Mouse (Mus musculus) WW6 (cell line): ENCODE results near the gene Mvb12a.
A peak's percentile ranks its signal among the peaks of the same experiment; 100 is the strongest.

Experiments
- DNase-seq: peaks from one replicate; pipeline ENCODE4 v3.0.0-alpha.2; 2013; ENCODE audit warnings: low read depth, low spot score

Mvb12a gene

DNA sequence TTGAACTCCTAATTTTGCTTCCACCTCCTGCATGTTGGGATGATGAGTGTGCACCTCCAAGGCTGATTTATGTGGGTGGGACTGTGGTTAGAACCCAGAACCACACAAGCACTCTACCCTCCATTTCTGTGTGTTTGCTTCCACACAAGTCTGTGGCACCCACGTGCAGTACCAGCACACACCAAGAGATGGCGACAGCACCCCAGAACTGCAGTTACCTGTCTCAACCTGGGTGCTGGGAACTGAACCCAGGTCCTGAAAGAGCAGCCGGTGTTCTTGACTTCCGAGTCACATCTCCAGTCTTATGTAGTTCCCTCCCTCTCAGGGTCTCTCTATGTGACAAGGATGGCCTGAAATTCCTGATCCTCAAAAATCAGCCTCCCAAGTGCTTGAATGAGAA lies 21.3 kb downstream of the Mvb12a start:
- DNase-seq = no peak

DNA sequence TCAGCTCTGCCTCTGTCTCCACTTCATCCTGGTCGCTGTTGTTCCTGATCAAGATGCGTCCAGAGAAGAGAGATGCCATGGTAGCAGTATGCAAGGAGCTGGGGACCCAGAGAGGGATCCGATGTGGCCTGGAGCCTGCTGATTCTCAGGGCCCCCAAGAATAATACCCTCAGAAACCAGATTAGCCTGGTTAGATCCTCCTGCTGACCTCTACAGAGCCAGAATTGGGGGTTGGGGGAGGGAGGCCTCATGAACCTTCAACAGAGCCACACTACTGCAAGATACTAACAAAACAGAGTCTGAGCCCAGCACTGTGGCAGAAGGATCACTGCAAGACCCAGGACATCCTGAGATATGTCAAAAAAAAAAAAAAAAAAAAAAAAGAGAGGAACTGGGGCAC lies 23.8 kb downstream of the Mvb12a start, which contains the start of gene Nxnl1:
TSS of gene Nxnl1 (minus strand) at position 101 of the 400 bp plus-strand sequence.
- no peak for DNase-seq

DNA sequence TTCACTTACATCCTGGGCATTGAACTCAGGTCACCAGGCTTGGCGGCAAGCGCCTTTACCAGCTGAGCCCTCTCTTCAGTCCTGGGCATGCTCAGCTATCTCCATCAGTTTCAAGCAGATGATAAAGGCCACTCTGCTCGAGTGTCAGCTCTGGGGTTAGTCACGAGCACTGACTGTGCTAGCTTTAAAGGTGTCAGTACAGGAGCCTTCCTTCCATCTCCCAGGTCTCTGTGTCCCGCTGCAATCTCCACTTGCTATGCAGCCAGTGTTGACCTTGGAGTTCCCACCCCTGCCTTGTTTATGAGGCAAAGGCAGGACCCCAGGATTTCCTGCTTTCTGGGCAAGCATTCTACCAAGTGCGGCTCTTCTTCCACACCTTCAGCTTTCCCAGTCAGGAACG lies 24.9 kb downstream of the Mvb12a start:
- DNase-seq = no peak

DNA sequence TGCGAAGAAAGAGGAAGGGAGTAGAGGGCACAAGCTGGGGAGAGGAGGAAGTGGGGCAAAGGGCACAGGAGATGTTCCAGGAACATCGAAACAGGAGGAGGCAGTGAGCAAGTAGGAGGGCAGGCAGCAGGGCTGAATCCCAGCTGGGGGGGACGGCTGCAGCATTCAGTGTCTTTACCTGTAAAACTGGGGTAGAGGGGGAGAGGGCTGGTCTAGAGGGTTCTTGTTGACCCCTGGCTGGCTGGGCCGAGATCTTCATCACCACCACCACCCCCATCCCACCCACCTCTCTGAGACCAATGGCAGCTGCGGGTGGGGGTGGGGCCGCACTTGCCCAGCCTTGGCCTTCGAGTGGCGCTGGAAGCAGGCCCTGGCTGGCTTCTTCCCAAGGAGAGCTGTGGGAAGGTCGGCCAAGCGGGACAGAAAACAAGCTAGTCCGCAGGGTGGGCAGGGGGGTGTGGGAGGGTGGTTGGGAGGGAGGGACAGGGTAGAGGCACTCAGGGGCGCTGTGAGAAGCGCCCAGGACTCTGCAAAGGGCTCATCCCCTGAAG lies 25.7 kb downstream of the Mvb12a start, which contains the start of gene Slc27a1:
TSS of gene Slc27a1 (plus strand) at position 496 of the 551 bp plus-strand sequence.
- DNase-seq = no peak

DNA sequence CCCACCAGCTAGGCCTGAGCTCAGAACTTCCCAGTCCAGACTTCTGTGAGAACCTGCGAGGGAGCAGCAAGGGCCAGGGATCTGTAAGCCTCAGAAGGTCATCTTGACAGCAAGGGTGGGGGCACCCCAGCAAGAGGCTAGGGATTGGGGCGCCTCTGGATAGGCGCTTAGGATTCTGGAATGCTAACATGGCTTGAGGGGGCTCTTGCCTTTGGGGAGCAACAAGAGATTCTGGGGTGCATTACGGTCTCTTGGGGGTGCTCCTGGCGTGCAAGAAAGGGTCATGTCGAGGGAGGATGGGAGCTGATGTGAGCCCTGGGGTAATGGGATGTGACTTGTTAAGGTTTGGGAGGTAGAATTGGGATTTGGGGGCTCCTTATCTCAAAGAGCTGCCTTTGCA lies 26.2 kb downstream of the Mvb12a start:
- no peak for DNase-seq

DNA sequence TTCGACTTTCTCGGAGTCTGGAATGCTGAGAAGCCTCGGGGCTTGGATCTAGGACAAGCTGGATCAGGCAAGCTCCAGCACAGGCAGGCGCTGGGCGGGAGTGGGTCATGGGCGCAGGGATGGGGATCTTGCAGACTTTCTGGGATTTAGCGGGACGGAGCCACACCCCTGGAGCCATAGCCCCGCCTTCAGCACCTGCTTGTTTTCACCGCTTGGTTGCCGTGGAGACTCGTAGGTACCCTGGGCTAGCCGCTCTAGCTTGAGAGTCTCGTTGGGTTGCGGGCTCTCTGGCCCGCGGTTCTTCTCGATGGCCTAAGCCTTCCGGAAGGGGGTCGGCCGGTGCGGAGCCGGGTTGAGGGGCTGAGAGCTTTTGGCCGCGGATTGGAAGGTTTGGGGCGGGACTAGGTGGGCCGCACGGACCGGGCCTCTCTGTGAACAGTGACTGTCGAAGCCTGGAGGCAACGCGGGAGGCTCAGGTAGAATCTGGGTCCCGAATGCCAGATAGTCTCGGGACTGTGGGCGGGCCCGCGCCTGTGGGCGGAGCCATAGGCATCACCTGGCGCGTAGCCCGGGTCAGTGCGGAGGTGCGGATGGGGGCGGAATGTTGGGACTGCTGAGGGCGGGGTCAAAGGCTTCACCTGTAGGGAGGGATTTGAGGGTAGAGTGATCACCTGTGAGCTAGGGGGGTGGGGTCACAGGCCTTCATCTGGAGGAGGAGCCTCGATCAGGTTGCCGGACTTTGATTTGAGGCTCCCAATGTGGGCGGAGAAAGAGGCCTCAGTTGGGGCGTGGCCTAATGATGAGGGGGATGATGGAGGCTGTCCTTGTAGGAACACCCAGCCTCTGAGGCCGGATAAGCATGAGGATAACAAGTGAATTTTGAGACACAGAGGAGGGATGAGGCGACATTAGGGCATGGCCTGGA lies 26.9 kb downstream of the Mvb12a start:
- peak; percentile 99 for DNase-seq

DNA sequence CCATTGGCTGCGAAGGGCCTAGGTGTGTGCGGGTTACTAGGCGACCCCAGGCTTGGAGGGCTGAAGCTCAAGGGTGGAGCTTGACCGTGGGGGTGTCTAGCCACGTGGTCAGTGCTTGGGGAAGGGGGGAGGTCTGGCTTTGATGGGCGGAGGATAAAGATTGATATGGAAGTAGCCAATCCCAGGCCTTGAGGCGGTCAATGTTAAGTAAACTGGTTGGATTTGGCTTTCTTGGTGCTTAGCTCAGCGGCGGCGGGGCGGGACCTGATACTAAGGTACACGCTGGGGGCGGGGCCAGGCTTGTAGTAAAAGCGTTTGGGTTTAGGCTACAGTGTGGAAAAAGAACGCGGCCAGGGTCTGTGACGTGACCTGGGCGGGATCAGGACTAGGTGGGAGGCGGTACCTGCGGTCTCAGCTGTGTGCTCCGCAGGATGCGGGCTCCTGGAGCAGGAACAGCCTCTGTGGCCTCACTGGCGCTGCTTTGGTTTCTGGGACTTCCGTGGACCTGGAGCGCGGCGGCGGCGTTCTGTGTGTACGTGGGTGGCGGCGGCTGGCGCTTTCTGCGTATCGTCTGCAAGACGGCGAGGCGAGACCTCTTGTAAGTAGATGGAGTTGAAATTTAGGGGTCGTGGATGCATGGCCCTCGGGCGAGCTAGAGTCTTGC lies 27.7 kb downstream of the Mvb12a start:
- DNase-seq = peak; percentile 99

DNA sequence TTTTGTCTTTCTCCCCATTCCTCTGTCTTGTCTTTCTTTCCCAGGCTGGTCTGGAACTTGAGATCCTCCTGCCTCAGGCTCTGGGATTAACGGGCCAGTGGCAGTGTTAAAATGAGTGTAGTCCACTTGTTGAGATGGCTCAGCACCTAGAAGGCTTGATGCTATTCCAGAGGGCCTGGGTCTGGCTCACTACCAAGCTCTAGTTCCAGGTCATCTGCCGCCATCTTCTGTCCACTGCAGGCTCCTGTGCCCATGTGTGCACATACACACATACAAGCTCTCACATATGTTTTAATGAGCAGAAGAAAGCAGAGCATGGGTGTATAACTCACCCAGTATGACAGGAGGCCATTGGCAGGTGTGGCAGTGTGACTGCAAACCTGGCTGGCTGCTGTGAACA lies 29.4 kb downstream of the Mvb12a start:
- DNase-seq = no peak

DNA sequence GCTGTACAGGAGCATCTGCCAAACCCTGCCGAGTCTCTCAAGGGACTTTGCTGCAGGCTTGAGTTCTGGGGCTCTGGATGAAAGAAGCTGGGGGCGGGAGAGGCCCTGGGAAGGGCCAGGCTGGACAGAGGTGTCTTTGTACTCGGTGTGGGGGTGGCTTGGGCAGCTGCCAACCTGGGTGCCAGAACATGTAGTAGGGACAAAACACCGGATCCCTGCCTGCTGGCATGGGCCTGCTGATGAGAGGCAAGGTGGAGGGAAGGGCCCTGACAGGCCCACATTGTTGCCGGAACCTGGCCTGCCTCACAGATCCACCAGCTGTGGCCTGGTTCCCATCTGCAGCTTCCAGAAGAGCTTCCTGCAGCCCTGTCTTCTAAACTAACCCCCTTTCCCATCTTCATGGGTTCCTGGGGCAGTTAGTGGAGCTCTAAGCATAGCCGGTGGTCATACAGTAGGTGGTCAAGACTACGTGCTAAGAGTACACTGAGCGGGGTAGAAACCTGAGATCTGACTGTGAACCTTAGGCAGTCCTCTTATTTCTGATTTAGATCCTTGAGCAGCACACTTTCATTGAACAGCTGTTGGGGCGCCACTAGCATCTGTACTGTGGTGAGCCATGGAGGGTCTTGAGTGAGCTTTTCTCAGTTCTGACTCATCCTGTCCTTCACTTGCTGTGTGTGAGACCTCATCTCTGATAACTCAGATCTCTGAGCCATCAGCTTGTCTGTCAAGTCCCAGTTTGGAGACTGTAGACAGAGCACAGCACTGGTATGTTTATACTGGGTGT lies 30.3 kb downstream of the Mvb12a start:
- no peak for DNase-seq

DNA sequence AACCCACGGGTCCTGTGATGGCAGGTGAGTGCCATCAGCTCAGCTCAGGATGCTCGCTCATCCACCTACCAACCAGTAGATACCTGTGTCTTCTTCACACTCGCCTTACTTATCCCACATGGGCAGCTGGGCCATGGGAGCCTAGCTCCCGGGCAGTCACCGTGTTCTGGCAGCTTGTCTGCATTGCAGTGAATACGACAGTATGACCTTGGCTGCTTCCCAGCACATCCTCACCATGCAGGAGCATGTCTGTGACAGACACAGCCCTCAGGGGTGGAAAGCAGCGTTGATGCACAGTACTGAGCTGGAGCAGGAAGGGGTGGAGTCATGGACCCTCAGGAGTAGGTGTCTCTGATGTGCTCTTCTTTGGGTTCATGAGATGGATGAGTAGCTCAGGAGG lies 31.7 kb downstream of the Mvb12a start:
- DNase-seq = no peak

DNA sequence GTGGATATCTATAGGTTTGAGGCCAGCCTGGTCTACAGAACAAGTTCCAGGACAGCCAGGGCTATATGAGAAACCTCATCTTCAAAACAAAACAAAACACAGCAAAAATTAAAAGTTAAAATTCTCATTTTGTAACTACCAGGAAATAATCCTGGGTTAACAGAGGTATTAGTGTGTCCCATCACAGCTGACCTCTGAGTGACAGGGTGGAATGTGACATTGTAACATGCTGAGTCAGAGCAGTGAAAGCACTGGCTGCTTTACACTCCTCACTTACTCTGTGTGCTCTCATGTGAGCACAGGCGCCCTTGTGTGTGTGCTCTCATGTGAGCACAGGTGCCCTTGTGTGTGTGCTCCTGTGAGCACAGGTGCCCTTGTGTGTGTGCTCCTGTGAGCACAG lies 32.3 kb downstream of the Mvb12a start:
- DNase-seq = no peak

DNA sequence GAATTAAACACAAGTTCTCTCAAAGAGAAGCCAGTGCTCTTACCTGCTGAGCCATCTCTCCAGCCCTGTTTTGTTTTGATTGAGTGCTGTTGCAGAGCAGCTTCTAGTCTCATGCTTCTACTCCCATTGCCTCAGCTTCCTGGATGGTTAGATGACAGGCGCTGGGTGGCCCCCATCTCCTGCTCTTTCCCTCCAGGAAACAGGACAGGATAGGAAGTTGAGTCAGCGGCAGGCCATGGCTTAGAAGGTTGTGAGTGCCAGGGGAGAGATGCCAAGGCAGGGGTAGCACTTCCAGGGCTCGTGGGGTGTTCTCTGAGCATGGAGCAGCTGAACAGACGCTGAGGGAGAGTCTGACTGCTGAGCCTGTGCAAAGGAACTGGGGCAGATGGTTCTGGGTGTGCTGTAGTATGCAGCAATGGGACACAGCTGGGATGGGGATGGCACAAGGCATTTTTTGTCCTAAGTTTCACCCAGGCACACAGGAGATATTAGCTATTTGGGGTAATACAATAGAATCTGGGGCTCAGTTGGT lies 35.2 kb downstream of the Mvb12a start:
- DNase-seq = no peak

DNA sequence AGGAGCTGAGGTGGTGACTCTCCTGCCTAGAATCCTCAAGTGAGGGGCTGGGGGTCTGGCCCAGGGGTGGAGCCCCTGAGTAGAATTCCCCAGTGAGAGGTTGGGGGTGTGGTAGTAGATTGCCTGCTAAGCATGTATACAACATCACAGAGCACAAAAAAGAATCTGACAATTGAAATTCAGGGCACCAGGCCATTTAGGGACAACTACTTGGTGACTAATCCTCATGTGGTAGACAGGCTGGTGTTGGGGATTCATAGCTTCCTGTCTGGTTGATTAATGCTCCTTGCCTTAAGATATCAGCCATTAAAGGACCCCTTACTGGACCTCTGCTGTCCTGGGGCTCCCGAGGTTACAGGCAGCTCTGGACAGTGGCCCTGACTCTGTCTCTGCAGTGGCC lies 36.3 kb downstream of the Mvb12a start:
- no peak for DNase-seq

DNA sequence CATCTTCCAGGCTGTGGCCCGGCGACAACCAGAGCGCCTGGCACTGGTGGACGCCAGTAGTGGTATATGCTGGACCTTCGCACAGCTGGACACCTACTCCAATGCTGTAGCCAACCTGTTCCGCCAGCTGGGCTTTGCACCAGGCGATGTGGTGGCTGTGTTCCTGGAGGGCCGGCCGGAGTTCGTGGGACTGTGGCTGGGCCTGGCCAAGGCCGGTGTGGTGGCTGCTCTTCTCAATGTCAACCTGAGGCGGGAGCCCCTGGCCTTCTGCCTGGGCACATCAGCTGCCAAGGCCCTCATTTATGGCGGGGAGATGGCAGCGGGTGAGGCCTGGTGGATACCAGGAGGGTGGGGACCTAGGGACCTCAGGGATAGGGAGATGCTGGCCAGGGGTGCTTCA lies 36.8 kb downstream of the Mvb12a start:
- DNase-seq = no peak

DNA sequence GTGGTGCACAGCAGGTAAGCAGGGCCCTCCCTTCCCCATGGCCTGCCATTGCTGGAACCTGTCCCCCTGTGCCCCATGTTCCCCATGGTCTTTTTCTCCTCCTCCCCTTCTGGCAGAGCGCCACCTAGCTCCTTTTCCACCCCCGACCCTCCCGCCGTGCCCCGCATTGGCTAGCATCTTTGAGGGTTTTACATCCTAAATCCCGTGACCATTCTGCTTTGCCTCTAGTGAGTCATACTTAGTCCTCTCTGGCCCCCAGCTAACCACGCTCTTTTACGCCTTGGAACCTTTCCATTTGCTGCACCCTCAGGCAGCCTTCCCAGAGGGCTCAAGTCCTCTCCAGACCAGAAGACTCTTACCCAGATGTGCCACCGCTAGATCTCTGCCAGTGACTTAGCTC lies 37.5 kb downstream of the Mvb12a start:
- DNase-seq = no peak

DNA sequence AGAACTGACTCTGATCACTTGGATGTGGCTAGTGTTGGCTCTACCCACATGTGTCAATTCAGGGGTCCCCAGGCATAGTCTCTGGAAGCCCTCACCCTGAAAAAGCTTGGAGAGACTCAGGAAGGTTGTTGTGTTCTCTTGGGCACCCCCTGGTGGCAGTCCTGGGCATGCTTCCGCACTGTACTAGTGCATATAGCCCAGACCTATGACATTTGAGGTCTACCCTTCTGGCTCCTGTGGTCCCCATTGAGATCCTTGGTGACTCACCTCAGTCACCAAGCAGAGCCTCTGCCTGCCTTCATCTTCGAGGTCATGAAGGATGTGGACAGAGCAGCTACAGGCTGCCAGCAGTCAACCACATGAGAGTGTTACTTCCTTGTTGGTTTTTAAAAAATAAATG lies 44.2 kb downstream of the Mvb12a start:
- no peak for DNase-seq

DNA sequence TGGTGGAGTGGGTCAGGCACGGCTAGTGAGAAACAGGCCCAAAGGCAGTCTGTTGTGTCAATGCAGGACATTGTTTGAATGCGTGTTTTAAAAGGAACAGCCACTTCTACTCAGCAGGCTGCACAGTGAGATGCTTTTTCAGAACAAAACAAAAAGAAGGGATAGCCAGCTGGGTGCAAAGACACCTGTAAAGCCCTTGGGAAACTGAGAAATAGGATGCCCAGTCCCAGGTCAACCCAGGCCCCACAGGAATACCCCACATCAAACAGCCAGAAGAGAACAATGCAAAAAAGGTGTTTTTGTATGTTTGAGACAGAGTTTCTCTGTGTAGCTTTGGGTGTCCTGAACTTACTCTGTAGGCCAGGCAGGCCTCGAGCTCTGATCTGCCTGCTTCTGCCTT lies 46.0 kb downstream of the Mvb12a start:
- no peak for DNase-seq

DNA sequence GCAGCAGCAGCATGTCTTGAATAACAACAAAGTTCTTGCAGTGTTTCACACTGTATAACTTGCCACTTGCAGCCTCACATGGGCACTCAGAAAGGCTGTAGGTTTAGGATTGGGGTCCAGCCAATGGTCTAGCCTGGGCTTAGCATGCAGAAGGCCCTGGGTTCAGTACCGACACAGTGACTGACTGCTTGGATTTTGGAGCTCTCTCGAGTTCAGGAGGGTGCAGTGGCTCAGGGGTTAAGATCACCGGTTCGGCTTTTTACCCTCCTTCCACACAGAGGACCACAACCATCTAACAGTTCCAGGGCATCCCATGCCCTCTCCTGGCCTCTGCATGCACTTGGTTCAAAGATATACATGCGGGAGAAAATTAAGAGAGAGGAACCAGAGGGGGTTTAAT lies 48.3 kb downstream of the Mvb12a start:
- DNase-seq = no peak

DNA sequence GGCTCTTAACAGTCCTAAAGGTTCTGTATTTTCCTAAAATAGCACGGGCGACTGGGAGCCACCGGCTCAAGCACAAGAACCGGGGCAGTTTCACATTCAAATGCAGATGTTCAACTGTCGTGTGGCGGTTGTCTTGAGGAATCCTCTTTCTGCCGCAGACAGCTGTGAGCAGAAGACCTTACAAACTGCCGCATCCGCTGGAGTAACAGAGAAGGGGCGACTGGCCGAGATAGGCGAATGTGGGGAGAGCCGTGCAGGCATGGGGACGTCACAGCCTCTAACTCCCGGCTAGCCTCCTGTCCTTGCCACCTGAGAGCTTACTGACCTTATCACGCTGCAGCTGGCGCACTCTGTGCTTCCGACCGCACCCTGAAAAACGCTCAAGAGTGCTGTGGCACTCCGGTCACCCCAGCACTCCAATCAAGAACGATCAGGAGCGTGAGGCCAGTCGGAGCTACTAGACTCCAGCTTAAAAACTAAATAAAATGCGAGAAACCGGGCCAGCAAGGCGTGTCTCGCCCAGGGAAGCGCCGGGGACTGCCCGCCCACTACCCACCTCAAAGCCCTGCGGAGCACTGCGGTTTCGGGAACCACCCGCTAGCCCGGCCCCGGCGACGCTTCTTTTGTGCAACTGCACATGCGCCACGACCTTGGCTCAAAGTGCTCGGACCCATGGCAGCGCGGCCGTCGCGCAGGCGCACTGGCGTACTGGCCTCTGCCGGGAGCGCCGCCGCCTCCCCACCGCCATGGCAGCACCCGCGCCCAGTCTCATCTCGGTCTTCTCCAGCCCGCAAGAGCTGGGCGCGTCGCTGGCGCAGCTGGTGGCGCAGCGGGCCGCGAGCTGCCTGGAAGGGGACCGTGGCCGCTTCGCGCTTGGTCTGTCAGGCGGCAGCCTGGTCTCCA lies 49.0 kb downstream of the Mvb12a start, which contains the start of gene Pgls:
TSS of gene Pgls (plus strand) at position 706 of the 903 bp plus-strand sequence.
- DNase-seq = peak; percentile 95

DNA sequence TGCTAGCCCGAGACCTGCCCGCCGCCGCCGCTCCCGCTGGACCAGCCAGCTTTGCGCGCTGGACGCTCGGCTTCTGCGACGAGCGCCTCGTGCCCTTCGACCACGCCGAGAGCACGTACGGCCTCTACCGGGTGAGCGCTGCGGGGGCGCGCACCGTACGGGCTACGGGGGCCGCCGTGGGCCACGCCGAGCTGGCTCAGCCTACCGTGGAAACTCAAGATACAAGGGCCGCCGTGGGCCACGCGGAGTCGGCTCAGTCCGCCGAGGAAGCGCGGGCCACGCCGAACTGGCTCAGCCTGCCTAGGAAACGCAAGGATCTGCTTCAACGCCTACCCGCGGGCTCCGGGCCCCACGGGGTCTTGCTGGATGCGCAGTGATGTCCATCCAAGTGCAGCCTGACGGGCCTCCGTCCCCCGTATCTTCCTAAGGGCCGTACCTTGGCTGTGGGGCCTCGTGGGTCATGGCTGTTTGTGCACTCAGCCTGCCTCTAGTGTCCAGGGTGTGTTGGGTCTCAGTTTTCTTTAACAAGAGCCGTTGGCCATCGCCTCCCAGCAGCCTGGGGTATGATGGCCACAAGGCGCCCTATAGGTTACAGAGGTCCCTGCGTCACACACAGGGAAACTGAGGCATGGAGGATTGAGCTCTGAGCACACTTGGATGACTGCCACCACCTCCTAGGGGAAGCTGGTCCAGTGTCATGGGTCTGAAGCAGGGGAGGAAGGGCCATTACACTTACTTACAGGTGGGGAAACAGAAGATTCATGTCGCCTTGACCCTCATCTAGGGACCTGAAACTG lies 49.9 kb downstream of the Mvb12a start:
- DNase-seq = no peak
